Comparison of ENCODE assay signal across 8 mouse cellular contexts in genomic region chr7:90129732-90130392, GRCm38 (mm10). TPM values are rescaled to one million over a fixed set of nuclear protein-coding genes. Genes with fewer than 3 reads are reported as not detected.
DNase-seq lines count a peak whose midpoint lies in the region; ATAC-seq and TF ChIP-seq lines count a peak whose summit lies in the region.

TSS of gene Picalm (plus strand) at chr7:90130213.

- H3K4me3 ChIP-seq in cortical plate, adult 2 months (ENCODE audit: insufficient read depth, low read length) = peak within 1 kb of the TSS; percentile 97

- H3K4me1 ChIP-seq in cortical plate, adult 2 months (ENCODE audit: control insufficient read depth, insufficient read depth, low read length) = peaks cover 3% of the 10 kb centered on the region; the same call in 1 of the 2 replicates

- peak; percentile 81; the same call in 1 of the 2 replicates for TF ChIP-seq POLR2A in cortical plate, adult 2 months (IDR thresholded peaks at IDR 0.05; ENCODE audit: extremely low read depth, insufficient read depth, low read length)

- TF ChIP-seq CTCF in cortical plate, adult 2 months (IDR thresholded peaks at IDR 0.05; ENCODE audit: extremely low read depth, insufficient read depth, low read length) = no peak

- peak; percentile 99 for DNase-seq in gastrocnemius, postnatal 10 days
- peak; percentile 98 for DNase-seq in induced T-regulatory cell, adult 2 months (ENCODE audit: low read depth)
- DNase-seq in left cerebral cortex, adult 9 months (ENCODE audit: low spot score in 2 of 2) = peak; percentile 91 to 96
- DNase-seq in right cerebral cortex, postnatal 14 days = peak; percentile 98
- peak; percentile 97 to 98 for DNase-seq in urinary bladder, postnatal 36 days (ENCODE audit: low spot score in 2 of 2)

- peak; percentile 77 for ATAC-seq in activated CD4-positive, CD25-positive, alpha-beta regulatory T cell, adult 4 months
- ATAC-seq in megakaryocyte progenitor cell, adult 5-6 weeks (replicated peaks; ENCODE audit: poor library complexity) = peak; percentile 74

- peak within 1 kb of the TSS; percentile 92 for H3K27ac ChIP-seq in cortical plate, adult 2 months (ENCODE audit: insufficient read depth, low read length)

RNA-seq across cellular contexts. Expression of gene Picalm, which starts in this region (rescaled TPM):
- polyA plus RNA-seq in activated CD4-positive, CD25-positive, alpha-beta regulatory T cell, adult 4 months (2017; shearing (Covaris generic)) = 10 to 100 TPM; 49.7 to 85.7 TPM
- 122 and 123 TPM in 2 replicates for polyA plus RNA-seq in cortical plate, adult 2 months (2012; rRNA removed)
- total RNA-seq in gastrocnemius, postnatal 10 days (2021) = 100 to 1,000 TPM; 152 to 168 TPM
- total RNA-seq in megakaryocyte progenitor cell, adult 5-6 weeks (2015) = 101 and 140 TPM in 2 replicates
- 97.1 and 131 TPM in 2 replicates for total RNA-seq in megakaryocyte progenitor cell, adult 5-6 weeks (2017)

Comparison
In these comparisons a context has a peak if more than half of its experiments do, and no peak if none do; other contexts are left out.
1. Peak in every context shown above with its lines: DNase-seq, ATAC-seq, H3K4me3 ChIP-seq and H3K27ac ChIP-seq.